In genomic region chr16:58496791-58497190, GRCm38 (mm10) we compare ENCODE assay signal across 13 mouse cellular contexts. TPM values are rescaled to one million over a fixed set of nuclear protein-coding genes. Genes with fewer than 3 reads are reported as not detected.
DNase-seq lines count a peak whose midpoint lies in the region; ATAC-seq and TF ChIP-seq lines count a peak whose summit lies in the region.
"Had no signal": no experiment of that assay in that cellular context is flagged by ENCODE, and none has a peak within 500 bp of the region (broad histone marks: within the 10 kb centered on the region; RNA-seq: fewer than 3 reads in every experiment).

No protein-coding gene starts in this region.

- H3K27ac ChIP-seq in heart, embryonic 10.5 days: peak overlapping the region; percentile 70
- H3K27ac ChIP-seq in kidney, postnatal 0 days: 0 out of 2 replicates have a peak overlapping the region, but pooled peaks have one; percentile 27
- H3K27ac ChIP-seq in CH12.LX (ENCODE audit: insufficient read depth, low read depth): peak overlapping the region; percentile 100
- 0 out of 2 replicates have a peak overlapping the region, but pooled peaks have one; percentile 17 for H3K27ac ChIP-seq in limb, embryonic 12.5 days
- no peak overlapping the region for H3K27ac ChIP-seq in embryonic facial prominence, embryonic 10.5 days (replicated peaks)

- TF ChIP-seq RAD21 in CH12.LX (IDR thresholded peaks at IDR 0.05; ENCODE audit: low read depth, low read length): no peak

- peaks cover 22% of the 10 kb centered on the region for H3K4me1 ChIP-seq in heart, embryonic 10.5 days
- H3K4me1 ChIP-seq in kidney, postnatal 0 days (replicated peaks; ENCODE audit: insufficient read depth, low read length): peaks cover 24% of the 10 kb centered on the region
- H3K4me1 ChIP-seq in CH12.LX (ENCODE audit: control insufficient read depth in 1 of 2, insufficient read depth in 2 of 2): peaks cover 29 to 66% of the 10 kb centered on the region in 2 experiments
- H3K4me1 ChIP-seq in limb, embryonic 12.5 days (replicated peaks): peaks cover 22% of the 10 kb centered on the region
- H3K4me1 ChIP-seq in embryonic facial prominence, embryonic 10.5 days: peaks cover 6% of the 10 kb centered on the region

- dilution Hi-C loops in CH12.LX (cut with MboI; ENCODE audit: extremely low pct_ligation_motif_present, extremely low pct_unique_long_range_greater_than_20kb, low sequenced_read_pairs): no loop called here

- H3K9me3 ChIP-seq in heart, embryonic 10.5 days: no peaks in the 10 kb centered on the region
- no peaks in the 10 kb centered on the region for H3K9me3 ChIP-seq in kidney, postnatal 0 days (replicated peaks; ENCODE audit: low read length)
- H3K9me3 ChIP-seq in CH12.LX (replicated peaks; ENCODE audit: low read length): no peaks in the 10 kb centered on the region
- no peaks in the 10 kb centered on the region for H3K9me3 ChIP-seq in limb, embryonic 12.5 days
- H3K9me3 ChIP-seq in embryonic facial prominence, embryonic 10.5 days: no peaks in the 10 kb centered on the region
- H3K9me3 ChIP-seq: G1E had no signal

- H3K36me3 ChIP-seq in heart, embryonic 10.5 days: peaks cover 10% of the 10 kb centered on the region
- H3K36me3 ChIP-seq in kidney, postnatal 0 days (ENCODE audit: insufficient read depth, low read length): peaks cover 8% of the 10 kb centered on the region
- peaks cover 26 to 72% of the 10 kb centered on the region in 2 experiments for H3K36me3 ChIP-seq in CH12.LX (replicated peaks in 1 of 2; ENCODE audit: control insufficient read depth in 1 of 2, insufficient read depth in 1 of 2, low read length in 1 of 2)
- peaks cover 9% of the 10 kb centered on the region; the same call in 1 of the 2 replicates for H3K36me3 ChIP-seq in limb, embryonic 12.5 days
- H3K36me3 ChIP-seq in embryonic facial prominence, embryonic 10.5 days (replicated peaks): no peaks in the 10 kb centered on the region

- in situ Hi-C loops in CH12.LX (cut with MboI; ENCODE audit: low pct_ligation_motif_present, low pct_unique_long_range_greater_than_20kb, low sequenced_read_pairs): no loop called here

- H3K4me3 ChIP-seq in heart, embryonic 10.5 days: no peak overlapping the region
- no peak overlapping the region for H3K4me3 ChIP-seq in kidney, postnatal 0 days (replicated peaks; ENCODE audit: low read depth, low read length)
- H3K4me3 ChIP-seq in CH12.LX (replicated peaks in 1 of 3; ENCODE audit: low read depth in 2 of 3, low read length in 2 of 3, poor library complexity in 1 of 3): no peak overlapping the region
- H3K4me3 ChIP-seq in limb, embryonic 12.5 days (replicated peaks): no peak overlapping the region
- H3K4me3 ChIP-seq in embryonic facial prominence, embryonic 10.5 days: no peak overlapping the region

- H3K9ac ChIP-seq in kidney, postnatal 0 days (ENCODE audit: low read depth, low read length): no peak overlapping the region
- H3K9ac ChIP-seq in CH12.LX (ENCODE audit: insufficient read depth, low read depth): peak overlapping the region; percentile 64; the same call in 1 of the 2 replicates
- H3K9ac ChIP-seq in limb, embryonic 12.5 days (replicated peaks): no peak overlapping the region

- H3K79me2 ChIP-seq in CH12.LX (replicated peaks; ENCODE audit: control insufficient read depth, extremely low read depth, insufficient read depth, poor library complexity, severe bottlenecking): peaks cover 47% of the 10 kb centered on the region

- no peak for ATAC-seq in kidney, postnatal 0 days (replicated peaks; ENCODE audit: low FRiP score, low read depth)
- ATAC-seq in limb, embryonic 12.5 days (ENCODE audit: insufficient number of reproducible peaks, insufficient read depth, low FRiP score, low TSS enrichment, low read depth): no peak
- ATAC-seq in cerebellum, adult (ENCODE audit: insufficient number of reproducible peaks, low FRiP score, low TSS enrichment): no peak
- ATAC-seq: inflammation-experienced regulatory T-cells, adult 6 months had no signal

- no peak for TF ChIP-seq EP300 in CH12.LX (IDR thresholded peaks at IDR 0.05; ENCODE audit: low read length)

- H3K27me3 ChIP-seq in heart, embryonic 10.5 days (ENCODE audit: insufficient read depth, poor library complexity, severe bottlenecking): no peaks in the 10 kb centered on the region
- no peaks in the 10 kb centered on the region for H3K27me3 ChIP-seq in kidney, postnatal 0 days (ENCODE audit: insufficient read depth, low read length)
- no peaks in the 10 kb centered on the region for H3K27me3 ChIP-seq in CH12.LX (replicated peaks)
- no peaks in the 10 kb centered on the region for H3K27me3 ChIP-seq in limb, embryonic 12.5 days
- no peaks in the 10 kb centered on the region for H3K27me3 ChIP-seq in embryonic facial prominence, embryonic 10.5 days (replicated peaks; ENCODE audit: low read depth, poor library complexity, severe bottlenecking)

- intact Hi-C loops in heart, postnatal 10 days (cut with DNase I): loop anchor here (2.0 kb wide), 1 partner anchor 20 kb away; no protein-coding TSS in a partner anchor

- TF ChIP-seq CTCF in kidney, postnatal 0 days (IDR thresholded peaks at IDR 0.05; ENCODE audit: low read depth): no peak
- TF ChIP-seq CTCF in CH12.LX (conservative IDR thresholded peaks at IDR 0.05 in 1 of 2, IDR thresholded peaks at IDR 0.05 in 1 of 2; ENCODE audit: low read depth in 2 of 2, low read length in 2 of 2): no peak

- no peak for DNase-seq in heart, embryonic 10.5 days (ENCODE audit: low spot score)
- DNase-seq in heart, postnatal 10 days: no peak
- DNase-seq in kidney, postnatal 0 days (ENCODE audit: low spot score): no peak
- DNase-seq in kidney, adult 18-20 months: no peak
- no peak for DNase-seq in CH12.LX (ENCODE audit: extremely low read depth)
- DNase-seq in embryonic facial prominence, embryonic 10.5 days (ENCODE audit: low spot score): no peak
- DNase-seq: adrenal gland, postnatal 25 days; B cell, adult 2 months; thymus, postnatal 4 days had no signal

- TF ChIP-seq POLR2A in CH12.LX (IDR thresholded peaks at IDR 0.05; ENCODE audit: low read depth, low read length): no peak

- H3K4me2 ChIP-seq in kidney, postnatal 0 days (ENCODE audit: low read length): no peak overlapping the region
- H3K4me2 ChIP-seq in CH12.LX (ENCODE audit: insufficient read depth, low read depth, poor library complexity, severe bottlenecking): no peak overlapping the region
- H3K4me2 ChIP-seq in limb, embryonic 12.5 days: no peak overlapping the region

TF ChIP-seq in CH12.LX, 34 proteins besides CTCF, POLR2A, EP300 and RAD21:
- TF ChIP-seq ZKSCAN1 (IDR thresholded peaks at IDR 0.05; ENCODE audit: borderline replicate concordance, low read depth, low read length) (no peak), E2F4 (IDR thresholded peaks at IDR 0.05; ENCODE audit: insufficient replicate concordance, low read depth, low read length) (no peak), ELF1 (IDR thresholded peaks at IDR 0.05; ENCODE audit: low read depth, low read length) (no peak), ETS1 (conservative IDR thresholded peaks at IDR 0.05; ENCODE audit: low read depth, low read length) (no peak), GABPA (IDR thresholded peaks at IDR 0.05; ENCODE audit: insufficient replicate concordance, low read depth, low read length) (no peak), POLR2AphosphoS2 (IDR thresholded peaks at IDR 0.05; ENCODE audit: low read depth, low read length) (no peak), IRF4 (IDR thresholded peaks at IDR 0.05; ENCODE audit: low read depth, low read length) (no peak), MAZ (IDR thresholded peaks at IDR 0.05; ENCODE audit: low read depth, low read length) (no peak), MYC (IDR thresholded peaks at IDR 0.05; ENCODE audit: low read depth, low read length) (no peak), TCF12 (IDR thresholded peaks at IDR 0.05; ENCODE audit: low read depth, low read length) (no peak), SMC3 (IDR thresholded peaks at IDR 0.05; ENCODE audit: low read depth, low read length) (no peak), MXI1 (IDR thresholded peaks at IDR 0.05; ENCODE audit: low read depth, low read length) (no peak), PAX5 (IDR thresholded peaks at IDR 0.05; ENCODE audit: low read length) (no peak), ZC3H11A (IDR thresholded peaks at IDR 0.05; ENCODE audit: low read depth, low read length) (no peak)

RNA-seq across cellular contexts. Expression of gene St3gal6, which starts 27.3 kb away (rescaled TPM):
- polyA plus RNA-seq in heart, embryonic 10.5 days (2016; fragmentation: Nextera tagmentation; extraction: Ambion mirVana): 22.0 and 28.5 TPM in 2 replicates
- 10 to 100 TPM; 32.4 to 33.0 TPM for total RNA-seq in heart, postnatal 10 days (2021)
- polyA plus RNA-seq in kidney, postnatal 0 days (2015; fragmentation: Nextera tagmentation; extraction: Ambion mirVana): 93.6 and 93.8 TPM in 2 replicates
- total RNA-seq in CH12.LX (2012; rRNA removed): 149 and 167 TPM in 2 replicates
- total RNA-seq in CH12.LX (2014; rRNA removed): 225 and 240 TPM in 2 replicates
- polyA plus RNA-seq in CH12.LX (2012; ENCODE audit: insufficient read length, low read depth): 391 and 420 TPM in 2 replicates
- polyA plus RNA-seq in limb, embryonic 12.5 days (2016; fragmentation: Nextera tagmentation; extraction: Ambion mirVana): 17.8 and 19.3 TPM in 2 replicates
- polyA plus RNA-seq in embryonic facial prominence, embryonic 10.5 days (2016; fragmentation: Nextera tagmentation; extraction: Ambion mirVana): 10.3 and 11.9 TPM in 2 replicates
